Mouse (Mus musculus): ENCODE data around the gene Ufsp2. TPM values are rescaled to one million over a fixed set of nuclear protein-coding genes. Genes with fewer than 3 reads are reported as not detected.

Ufsp2 gene
- polyA plus RNA-seq, 2 experiments = 20.1 to 36.0 TPM

DNA sequence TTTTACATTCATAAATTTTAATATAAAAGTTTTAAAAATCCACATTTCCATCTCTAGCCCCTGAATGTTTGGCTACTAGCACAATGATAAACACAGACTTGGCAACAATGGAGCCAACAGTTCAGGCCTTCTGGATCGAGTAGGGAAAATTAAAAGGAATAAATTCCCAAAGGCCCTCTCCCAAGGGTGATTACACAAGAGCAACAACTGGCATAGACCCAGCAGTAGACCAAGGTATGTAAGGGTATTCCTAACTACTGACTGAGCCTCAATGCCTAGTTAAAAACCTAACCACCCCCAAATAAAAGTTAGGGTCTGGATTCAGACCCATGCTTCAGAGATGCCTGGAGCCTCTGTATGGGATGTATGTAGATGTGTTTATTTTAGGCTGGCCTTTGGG lies 64.3 kb downstream of the Ufsp2 start:
- H3K27me3 ChIP-seq (ENCODE audit: control insufficient read depth, insufficient read depth, low read length) = no peaks in the 10 kb centered on the region
- no peak overlapping the region for H3K4me2 ChIP-seq (ENCODE audit: low read depth)
- H3K9me3 ChIP-seq (ENCODE audit: control insufficient read depth, low read length) = no peaks in the 10 kb centered on the region
- H3K4me3 ChIP-seq (ENCODE audit: insufficient read depth in 1 of 2, low read depth in 2 of 2, low read length in 2 of 2) = no peak overlapping the region
- no peaks in the 10 kb centered on the region for H3K4me1 ChIP-seq (replicated peaks; ENCODE audit: control insufficient read depth in 2 of 2, insufficient read depth in 2 of 2, low read length in 1 of 2)
- no peak overlapping the region for H3K9ac ChIP-seq (replicated peaks)
- no peaks in the 10 kb centered on the region for H3K36me3 ChIP-seq (replicated peaks; ENCODE audit: control insufficient read depth, insufficient read depth, low read depth)
- no peak for DNase-seq (ENCODE audit: low read depth in 3 of 3, low spot score in 3 of 3)
- 64% methylated on average over 1 of the region's 1 CpGs for WGBS (ENCODE audit: insufficient replicate concordance)
- no peak overlapping the region for H3K27ac ChIP-seq
- no peak for ATAC-seq (ENCODE audit: insufficient read depth)
- TF ChIP-seq EP300 (IDR thresholded peaks at IDR 0.05; ENCODE audit: low read depth) (no peak), CTCF (IDR thresholded peaks at IDR 0.05; ENCODE audit: low read depth) (no peak)

GRCm38 (mm10) chr8:46040260-46040659 lies 64.9 kb downstream of the Ufsp2 start:
- Histone ChIP-seq H3K9me3 (ENCODE audit: control insufficient read depth, low read length) (no peaks in the 10 kb centered on the region), H3K4me3 (ENCODE audit: insufficient read depth in 1 of 2, low read depth in 2 of 2, low read length in 2 of 2) (no peak overlapping the region), H3K4me2 (ENCODE audit: low read depth) (no peak overlapping the region), H3K4me1 (replicated peaks; ENCODE audit: control insufficient read depth in 2 of 2, insufficient read depth in 2 of 2, low read length in 1 of 2) (no peaks in the 10 kb centered on the region), H3K27ac (no peak overlapping the region), H3K36me3 (replicated peaks; ENCODE audit: control insufficient read depth, insufficient read depth, low read depth) (no peaks in the 10 kb centered on the region), H3K9ac (replicated peaks) (no peak overlapping the region), H3K27me3 (ENCODE audit: control insufficient read depth, insufficient read depth, low read length) (no peaks in the 10 kb centered on the region)
- TF ChIP-seq CTCF (IDR thresholded peaks at IDR 0.05; ENCODE audit: low read depth) = no peak
- TF ChIP-seq EP300 (IDR thresholded peaks at IDR 0.05; ENCODE audit: low read depth) = no peak
- ATAC-seq (ENCODE audit: insufficient read depth) = no peak
- 79% methylated on average over 13 of the region's 13 CpGs for WGBS (ENCODE audit: insufficient replicate concordance)
- no peak for DNase-seq (ENCODE audit: low read depth in 3 of 3, low spot score in 3 of 3)

Other genes with a start within 250 kb of the Ufsp2 start
- gene Pdlim3, start 90.1 kb upstream of the Ufsp2 start, polyA plus RNA-seq (2012; rRNA removed) = 0.64 and 0.69 TPM in 2 replicates
- gene Pdlim3, start 90.1 kb upstream of the Ufsp2 start, polyA plus RNA-seq (2014; fragmentation: Nextera tagmentation; extraction: Ambion mirVana) = 0.62 and 0.76 TPM in 2 replicates
- not detected in 2 replicates for gene Ccdc110, start 40.9 kb upstream of the Ufsp2 start, polyA plus RNA-seq (2012; rRNA removed)
- gene Ccdc110, start 40.9 kb upstream of the Ufsp2 start, polyA plus RNA-seq (2014; fragmentation: Nextera tagmentation; extraction: Ambion mirVana) = not detected in 2 replicates
- gene 1700029J07Rik, start 276 bp upstream of the Ufsp2 start, polyA plus RNA-seq (2012; rRNA removed) = 0.37 and 0.65 TPM in 2 replicates
- 0.18 and 0.53 TPM in 2 replicates for gene 1700029J07Rik, start 276 bp upstream of the Ufsp2 start, polyA plus RNA-seq (2014; fragmentation: Nextera tagmentation; extraction: Ambion mirVana)
- gene Lrp2bp, start 23.8 kb downstream of the Ufsp2 start, polyA plus RNA-seq (2012; rRNA removed) = 0.02 TPM in 1 of 2 replicates, not detected in the other
- gene Lrp2bp, start 23.8 kb downstream of the Ufsp2 start, polyA plus RNA-seq (2014; fragmentation: Nextera tagmentation; extraction: Ambion mirVana) = 0.08 and 0.17 TPM in 2 replicates
- 1.5 and 2.0 TPM in 2 replicates for gene Ankrd37, start 30.2 kb downstream of the Ufsp2 start, polyA plus RNA-seq (2012; rRNA removed)
- gene Ankrd37, start 30.2 kb downstream of the Ufsp2 start, polyA plus RNA-seq (2014; fragmentation: Nextera tagmentation; extraction: Ambion mirVana) = 3.1 and 3.2 TPM in 2 replicates
- 2.7 and 3.9 TPM in 2 replicates for gene Cfap97, start 176.2 kb downstream of the Ufsp2 start, polyA plus RNA-seq (2012; rRNA removed)
- gene Cfap97, start 176.2 kb downstream of the Ufsp2 start, polyA plus RNA-seq (2014; fragmentation: Nextera tagmentation; extraction: Ambion mirVana) = 7.2 and 7.4 TPM in 2 replicates
- 2.2 and 4.2 TPM in 2 replicates for gene Snx25, start 176.6 kb downstream of the Ufsp2 start, polyA plus RNA-seq (2012; rRNA removed)
- 4.3 and 4.7 TPM in 2 replicates for gene Snx25, start 176.6 kb downstream of the Ufsp2 start, polyA plus RNA-seq (2014; fragmentation: Nextera tagmentation; extraction: Ambion mirVana)
- 49.7 and 51.4 TPM in 2 replicates for gene Slc25a4, start 235.8 kb downstream of the Ufsp2 start, polyA plus RNA-seq (2012; rRNA removed)
- gene Slc25a4, start 235.8 kb downstream of the Ufsp2 start, polyA plus RNA-seq (2014; fragmentation: Nextera tagmentation; extraction: Ambion mirVana) = 83.1 and 88.3 TPM in 2 replicates

All from liver, embryonic 14.5 days (tissue).